Mouse (Mus musculus) heart, adult 8-10 months (tissue): ENCODE data around the gene Jam3. TPM values are rescaled to one million over a fixed set of nuclear protein-coding genes. Genes with fewer than 3 reads are reported as not detected.

Experiments
- DNase-seq: peaks from one replicate; pipeline ENCODE4 v3.0.0; 2022; ENCODE audit warnings: low spot score
- total RNA-seq, 4 experiments: library from RNA; stranded (reverse); gene quantifications; 2 replicates each; pipeline ENCODE4 v1.2.4; 2022

Jam3 gene
- total RNA-seq, 4 experiments from 2014 or later: 13.0 to 21.8 (median 14.9) TPM

DNA sequence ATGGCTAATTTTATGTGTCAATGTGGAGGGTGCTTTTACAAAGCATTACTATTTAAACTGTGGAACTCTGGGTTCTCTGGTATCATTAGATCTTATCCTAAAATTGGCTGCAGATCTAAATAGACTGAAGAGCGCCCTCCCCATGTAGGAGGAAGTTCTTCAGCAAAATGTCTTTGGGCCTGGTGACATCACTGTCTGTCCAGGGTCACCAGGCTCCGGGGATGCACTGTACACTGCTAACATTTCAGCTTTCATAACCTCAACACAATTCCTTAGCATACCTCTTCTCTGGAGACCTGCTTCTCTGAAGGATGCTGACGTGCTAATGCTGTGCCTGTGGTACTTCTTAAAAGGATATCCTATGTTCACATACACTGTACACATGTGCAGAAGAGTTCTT, 43.5 kb downstream of the Jam3 start:
- DNase-seq: no peak

DNA sequence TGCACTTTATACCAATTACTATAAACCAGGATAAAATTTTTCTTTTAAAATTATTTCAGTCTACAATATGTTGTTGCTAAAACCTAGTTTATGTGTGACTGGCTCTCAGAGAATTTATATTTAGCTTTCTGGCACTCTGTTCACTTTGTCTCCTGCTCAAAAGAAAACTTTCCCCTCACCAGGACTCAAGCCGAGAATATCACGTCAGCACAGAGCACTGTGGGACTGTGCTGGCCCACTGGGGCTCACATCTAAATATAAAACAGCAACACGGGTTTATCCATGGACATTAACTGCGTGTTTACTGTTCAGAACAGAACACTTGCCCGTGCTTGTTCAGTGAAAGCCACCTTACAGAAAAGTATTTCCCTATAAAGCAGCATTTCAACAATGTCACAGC, 44.5 kb downstream of the Jam3 start:
- DNase-seq: peak; percentile 70

DNA sequence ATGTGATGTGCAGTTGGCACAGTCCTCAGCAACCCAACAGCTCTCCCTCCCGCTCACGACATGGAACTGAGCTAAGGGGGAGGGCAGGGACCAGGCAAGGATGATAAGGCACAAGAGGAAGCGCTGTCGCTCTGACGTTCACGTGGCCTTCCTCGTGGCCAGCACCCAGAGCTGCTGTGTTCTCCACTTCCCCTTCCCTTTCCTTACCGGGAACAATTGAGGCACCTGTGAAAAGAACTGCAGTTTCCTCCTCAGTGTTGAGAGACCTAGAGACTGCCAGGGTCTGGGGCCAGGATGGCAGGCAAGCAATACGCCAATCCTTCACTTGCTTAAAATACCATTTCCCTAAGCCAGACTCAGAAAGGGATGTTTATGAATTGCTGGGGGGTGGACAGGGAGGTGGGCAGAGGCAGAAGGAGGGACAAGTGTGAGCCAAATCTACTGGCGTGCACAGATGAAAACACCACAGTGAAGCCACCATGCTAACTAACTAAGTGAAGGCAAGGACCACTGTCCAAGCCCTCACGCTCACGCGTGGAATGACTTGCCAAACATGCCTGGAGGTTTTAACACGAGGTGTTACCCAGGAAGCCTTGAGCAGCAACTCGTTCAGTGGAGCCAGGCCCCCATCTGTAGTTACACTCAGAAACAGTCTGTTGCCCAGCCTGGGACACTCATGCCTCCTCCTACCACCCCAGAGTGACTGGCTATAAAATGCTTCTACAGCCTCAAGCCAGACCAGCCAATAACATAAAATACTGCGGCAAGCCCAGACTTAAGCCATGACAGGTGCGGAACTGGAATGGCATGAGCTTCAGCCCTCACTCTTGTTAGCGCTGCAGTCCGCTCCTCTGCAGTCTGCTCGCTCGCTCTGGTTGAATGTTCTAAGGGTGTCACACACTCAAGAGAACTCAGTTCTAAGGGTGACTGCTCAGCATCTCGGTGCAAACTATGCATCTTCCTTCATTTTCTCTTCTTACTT, 45.4 kb downstream of the Jam3 start:
- DNase-seq: peak; percentile 90

DNA sequence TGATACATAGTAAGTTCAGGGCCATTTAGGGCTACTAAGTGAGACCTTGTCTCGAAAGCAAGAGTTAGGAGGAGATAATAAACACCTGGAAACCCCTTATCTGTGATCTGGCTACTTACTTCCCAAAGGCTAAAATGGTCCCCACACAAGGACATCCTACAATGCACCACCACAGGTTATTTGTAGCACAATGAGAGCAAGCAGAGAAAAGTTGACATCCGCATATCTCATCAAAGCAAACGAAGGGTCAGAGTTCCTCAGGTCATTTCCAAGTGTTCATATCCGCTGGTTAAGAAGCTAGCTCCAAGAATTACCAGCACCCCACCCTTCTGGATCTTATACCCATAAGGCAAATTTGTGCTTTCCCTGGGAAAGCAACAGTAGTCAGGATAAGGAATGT, 46.8 kb downstream of the Jam3 start:
- peak; percentile 64 for DNase-seq

DNA sequence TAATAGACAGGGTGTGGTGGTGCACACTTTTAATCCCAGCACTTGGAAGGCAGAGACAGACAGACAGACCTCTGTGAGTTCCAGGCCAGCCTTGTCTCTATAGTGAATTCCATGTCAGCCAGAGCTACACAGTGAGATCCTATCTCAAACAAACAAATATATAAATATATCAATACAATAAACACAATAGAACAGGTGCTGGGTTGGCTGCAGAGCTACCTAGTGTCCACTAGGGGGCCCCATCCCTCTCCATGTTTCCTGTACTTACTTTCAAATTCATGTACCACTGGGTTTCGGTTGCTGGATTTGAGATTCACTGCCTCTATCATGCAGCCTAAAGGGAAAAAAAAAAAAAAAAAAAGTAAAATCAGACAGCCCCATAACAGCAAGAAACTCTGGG, 49.1 kb downstream of the Jam3 start:
- peak; percentile 56 for DNase-seq

DNA sequence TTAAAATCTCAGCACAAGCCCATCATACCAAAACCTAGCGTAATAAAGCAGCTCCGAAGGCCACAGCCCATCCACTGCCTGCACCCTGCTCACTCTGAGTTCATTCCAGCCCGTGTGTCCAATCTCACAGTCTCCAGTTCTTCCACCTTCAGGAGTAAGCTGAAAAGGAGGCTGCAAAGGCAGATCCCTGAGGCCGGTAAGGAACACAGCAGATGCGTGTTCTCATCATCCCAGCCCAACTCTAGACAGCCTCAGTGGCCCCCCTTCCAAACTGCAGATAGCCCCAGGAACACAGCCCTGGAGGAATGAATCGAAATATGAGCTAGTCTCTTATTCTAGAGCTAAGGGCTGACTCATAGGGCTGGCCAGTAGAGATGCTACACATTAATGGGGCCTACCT, 53.8 kb downstream of the Jam3 start:
- DNase-seq: no peak

DNA sequence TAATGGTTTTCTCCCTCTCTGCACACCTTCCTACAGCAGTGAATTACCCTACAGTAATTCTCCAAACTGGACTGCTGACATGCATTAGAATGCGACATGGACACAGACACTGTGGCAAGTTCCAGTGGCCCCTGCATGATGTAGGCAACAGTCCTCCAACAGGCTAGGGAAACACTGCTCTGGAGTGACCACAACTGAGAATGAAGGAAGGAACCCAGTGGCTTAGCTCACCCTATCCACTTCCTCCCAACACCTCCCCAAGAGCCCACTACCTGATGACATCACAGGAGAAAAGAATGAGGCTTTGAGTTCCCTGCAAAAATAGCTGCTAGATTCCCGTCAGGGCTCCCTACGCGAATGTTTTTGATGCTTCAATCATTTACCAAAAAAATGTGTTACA, 55.7 kb downstream of the Jam3 start:
- no peak for DNase-seq

DNA sequence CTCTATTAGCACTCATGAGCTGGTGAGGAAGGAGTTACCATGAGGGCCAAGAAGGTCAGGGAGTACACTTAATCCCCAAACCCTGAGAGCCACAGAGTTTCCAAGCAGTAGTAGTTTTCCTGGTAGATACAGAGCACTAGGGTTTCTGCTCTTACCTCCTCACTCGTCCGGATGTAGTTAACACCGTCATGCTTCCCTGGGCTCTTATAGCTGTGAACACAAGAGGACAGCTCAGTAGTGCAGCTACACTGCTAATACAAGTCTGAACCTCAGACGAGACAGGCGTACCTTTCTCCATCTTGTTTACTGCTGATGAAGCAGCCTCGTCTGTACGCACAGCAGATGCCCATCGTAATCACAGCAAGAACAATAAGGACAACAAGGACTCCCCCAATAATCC, 56.7 kb downstream of the Jam3 start:
- DNase-seq: no peak

DNA sequence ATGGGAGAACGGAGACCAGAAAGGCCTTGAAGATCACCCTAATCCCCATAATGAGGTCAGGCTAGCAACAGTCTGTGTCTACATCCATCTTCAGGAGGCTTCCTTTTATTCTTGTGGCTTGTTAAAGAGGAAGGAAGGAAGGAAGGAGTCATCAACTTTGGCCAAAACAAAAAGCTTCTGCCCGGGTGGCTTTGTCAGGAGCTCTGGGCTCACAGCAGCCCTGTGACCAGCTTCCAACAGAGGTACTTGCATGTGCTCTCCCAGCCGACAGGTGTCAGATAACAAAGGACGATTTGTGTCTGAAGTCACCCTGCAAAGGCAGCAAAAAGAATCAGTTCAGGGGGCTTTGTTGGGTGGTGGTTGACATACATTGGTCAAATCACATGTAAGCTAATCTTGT, 57.1 kb downstream of the Jam3 start:
- peak; percentile 38 for DNase-seq

DNA sequence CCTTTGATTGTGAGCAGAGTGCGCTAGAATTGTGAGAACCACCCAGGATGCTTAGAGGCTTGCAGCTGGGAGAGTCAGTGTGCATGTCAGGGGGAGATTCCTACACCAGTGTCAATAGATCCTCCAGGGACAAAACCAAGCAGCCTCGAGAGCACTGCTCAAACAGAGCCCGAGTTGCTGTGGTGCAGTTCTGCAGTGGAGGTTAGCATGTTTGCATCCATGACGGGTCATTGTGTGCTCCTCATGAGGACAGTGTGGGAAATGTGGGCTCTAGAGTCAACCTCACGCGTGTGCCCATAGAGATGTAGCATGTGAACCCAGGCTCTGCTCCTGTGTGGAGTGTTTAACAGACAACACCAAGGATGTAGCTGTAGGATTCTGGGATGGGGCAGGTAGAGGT, 62.3 kb downstream of the Jam3 start:
- DNase-seq: no peak

DNA sequence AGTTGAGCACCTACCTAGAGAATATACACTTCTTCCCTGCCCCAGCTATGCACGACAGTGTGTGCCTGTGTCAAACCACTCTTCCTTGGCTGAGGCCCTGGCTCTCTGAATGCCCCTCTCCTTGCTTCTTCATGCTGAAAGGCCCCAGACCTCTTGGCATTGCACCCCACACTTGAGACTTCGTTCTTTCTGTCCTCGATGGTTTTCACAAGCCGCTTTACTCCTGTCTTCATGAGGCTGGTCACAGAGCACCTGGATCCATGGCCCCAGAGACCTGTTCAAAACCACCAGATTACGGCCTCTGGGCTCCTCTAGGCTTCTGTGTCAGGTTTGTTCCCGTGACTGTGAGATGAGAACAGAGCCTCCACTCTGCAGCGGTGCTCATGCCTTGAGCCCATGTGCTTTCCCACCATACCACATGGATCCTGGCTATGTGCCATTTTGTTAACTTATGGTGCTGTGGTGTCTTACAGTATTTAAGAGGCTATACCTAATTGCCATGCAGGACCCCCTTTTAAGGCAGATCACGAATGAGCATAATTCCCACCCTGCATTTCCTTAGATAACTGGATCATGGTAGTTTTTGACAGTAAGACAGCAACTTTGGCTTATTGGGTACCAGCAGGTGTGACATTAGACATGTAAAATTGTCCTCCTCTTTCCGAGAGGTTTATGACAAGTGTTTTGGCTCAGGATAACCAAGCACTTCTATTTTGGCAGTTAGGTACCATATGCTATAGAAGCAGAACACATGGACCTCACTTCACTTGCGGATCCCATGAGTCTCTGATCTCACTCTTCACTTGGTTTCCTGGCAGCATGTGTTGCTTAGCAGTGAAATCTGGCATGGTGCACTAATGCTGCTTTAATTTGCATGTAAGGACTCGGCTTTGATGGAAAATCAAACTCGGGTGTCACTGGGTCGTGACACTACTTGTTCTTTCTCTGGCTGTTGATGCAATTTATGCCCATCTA, 64.1 kb downstream of the Jam3 start:
- no peak for DNase-seq

DNA sequence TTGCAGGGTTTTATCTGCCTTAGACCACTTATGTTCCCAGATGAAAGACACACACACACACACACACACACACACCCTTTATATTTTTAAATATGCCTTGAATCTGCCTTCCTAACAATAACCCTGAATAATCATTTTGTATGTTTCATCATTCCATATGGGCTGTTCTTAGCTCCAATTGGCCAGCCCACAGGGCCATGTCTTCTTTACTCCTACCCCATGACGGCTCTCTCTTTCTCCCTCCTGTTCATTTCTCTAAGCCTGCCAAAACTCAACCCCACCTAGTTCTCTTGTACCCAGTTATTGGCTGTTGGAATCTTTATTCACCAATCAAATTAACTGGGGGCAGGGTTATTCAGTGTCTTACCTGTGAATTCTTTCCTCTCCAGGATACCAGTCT, 65.1 kb downstream of the Jam3 start:
- no peak for DNase-seq

DNA sequence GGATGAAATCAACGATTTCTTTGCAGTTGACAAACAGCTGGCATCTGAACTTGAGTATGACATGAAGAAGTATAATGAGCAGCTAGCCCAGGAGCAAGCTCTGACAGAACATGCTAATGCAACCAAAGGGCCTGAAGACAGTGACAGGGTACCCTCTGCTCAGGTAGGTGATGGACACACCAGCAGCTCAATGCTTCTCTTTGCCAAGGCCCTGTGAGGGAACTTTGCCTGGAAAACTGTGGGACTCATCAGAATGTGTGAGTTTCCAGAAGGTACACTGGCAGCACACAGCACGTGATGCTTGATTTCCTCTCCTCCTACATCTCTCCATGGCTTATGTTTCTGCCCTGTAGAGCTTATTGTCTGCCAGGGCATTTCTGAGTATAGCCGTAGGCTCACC, 67.8 kb downstream of the Jam3 start:
- DNase-seq: no peak

DNA sequence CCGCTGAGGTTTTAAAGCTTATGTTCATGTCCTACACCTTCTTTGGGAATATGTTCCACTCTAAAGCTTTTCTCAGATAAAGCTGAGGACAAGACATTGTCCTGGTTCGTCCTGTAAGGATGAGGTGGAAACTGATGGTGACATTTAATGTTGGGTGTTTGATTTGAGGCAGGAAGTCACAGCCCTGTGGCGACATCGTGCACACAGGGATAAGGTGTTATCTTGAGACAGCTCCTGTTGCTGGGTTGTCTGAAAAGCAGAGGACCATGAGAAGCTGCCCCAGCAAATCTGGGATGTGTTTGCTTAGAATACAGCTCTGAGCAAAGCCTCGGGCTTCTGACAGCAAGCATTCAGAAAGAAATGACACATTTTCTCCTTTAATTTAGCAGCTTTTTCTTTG, 69.0 kb downstream of the Jam3 start:
- no peak for DNase-seq

DNA sequence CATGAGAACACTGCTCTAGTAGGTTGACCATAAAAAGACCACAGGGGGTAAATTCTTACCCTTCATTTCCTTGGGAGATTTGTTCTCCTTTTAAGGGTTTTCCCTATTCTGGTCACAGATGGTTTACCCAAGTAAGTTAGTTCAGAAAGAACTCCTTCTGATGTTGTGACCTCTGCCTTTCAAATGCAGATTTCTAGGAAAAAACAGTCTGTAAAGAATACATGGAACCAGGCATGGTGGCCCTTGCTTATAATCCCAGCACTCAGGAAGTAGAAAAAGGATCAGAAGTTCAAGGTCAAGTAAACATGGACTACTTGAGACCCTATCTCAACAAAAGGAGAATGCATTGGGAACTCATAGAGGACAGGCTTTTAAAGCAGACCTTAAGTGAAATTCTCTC, 79.4 kb downstream of the Jam3 start:
- no peak for DNase-seq

DNA sequence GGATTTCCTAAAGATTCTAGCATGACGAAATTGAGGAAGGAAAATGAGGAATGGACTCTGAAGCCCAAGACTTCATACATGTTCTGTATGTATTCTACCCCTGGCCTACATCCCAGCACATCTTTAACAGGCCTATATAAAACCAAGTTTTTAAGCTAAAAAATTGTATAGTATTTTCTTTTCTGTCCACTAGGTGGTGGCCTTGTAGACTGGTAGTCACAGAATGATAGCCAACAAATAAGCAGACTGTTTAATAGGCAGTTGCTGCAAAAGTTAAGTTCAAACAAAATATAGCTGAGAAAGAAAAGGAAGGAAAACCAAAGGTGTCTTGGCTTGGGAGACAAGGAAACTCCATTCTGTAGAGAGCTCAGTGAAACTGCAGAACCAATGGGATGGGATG, 80.5 kb downstream of the Jam3 start:
- no peak for DNase-seq

DNA sequence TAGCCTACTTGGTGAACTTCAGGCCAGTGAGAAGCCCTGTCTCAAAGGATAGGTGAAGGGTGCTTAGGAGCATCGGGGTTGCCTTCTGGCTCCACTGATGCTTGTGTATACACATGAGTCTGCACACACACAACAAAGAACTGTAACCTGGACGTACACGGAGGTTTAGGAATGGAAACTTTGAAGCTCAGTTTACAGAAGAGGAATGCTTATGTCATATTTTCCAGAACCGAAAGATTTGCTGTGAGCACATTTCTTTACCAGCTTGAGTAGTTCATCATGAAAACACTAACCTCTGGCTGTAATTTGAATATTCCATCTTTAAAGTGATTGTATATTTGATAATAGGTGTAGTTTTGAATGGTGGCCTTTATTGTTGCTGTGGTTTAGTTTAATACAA, 84.3 kb downstream of the Jam3 start:
- DNase-seq: no peak

DNA sequence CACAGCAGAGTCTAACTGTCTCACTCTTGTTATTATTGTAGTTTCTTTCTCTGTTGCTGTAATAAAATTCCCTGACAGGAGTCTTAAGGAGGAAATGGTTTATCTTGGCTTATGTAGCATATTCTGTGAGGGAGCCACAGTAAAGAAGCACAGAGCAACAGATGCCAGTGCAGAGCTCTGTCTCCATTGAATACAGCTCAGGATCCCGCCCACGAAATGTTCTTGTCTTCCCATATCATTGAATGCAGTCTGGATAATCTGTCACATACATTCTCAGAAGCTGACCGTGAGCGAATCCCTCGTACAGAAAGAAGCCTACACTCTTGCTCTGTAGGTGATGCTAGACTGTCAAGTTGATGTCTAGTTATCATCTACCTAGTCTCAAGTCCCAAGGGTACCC, 96.9 kb downstream of the Jam3 start:
- DNase-seq: no peak

DNA sequence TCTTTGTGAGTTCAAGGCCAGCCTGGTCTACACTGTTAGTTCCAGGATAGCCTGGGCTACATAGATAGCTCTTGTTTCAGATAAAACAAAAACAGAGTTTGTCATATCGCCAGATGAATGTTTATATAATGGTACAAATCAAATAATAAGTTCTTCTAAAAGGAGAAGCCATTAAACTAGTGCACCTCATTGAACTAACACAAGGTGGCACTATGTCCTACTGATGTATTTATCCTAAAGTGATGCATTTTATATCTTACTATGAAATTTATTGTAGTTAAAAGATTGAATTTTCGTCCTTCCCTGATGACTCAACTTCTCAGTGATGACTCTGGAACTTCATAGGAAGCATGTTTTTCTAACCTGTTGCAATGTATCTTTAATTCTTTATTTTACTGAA, 105.7 kb downstream of the Jam3 start:
- no peak for DNase-seq
